Comparison of ENCODE assay signal across 20 mouse cellular contexts in the genomic region with DNA sequence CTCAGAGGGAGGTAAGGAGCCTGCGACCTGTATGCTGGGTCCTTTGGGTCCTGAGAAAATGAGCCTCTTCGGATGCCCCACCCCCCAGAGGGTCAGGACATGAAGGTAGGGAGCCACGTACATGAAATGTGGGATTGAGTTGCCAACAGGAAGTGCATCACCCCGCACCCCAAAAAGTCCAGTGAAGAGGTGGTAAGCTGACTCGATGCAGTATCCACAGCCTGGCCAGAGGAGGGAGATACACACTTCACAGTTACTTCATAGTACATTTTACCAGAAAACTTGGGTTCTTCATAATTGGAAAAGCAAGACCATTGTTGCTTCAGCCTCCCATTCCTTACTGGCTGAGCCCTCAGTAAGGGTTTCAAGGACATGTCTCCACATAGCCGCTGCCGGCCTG.
DNase-seq lines count a peak whose midpoint lies in the region; ATAC-seq and TF ChIP-seq lines count a peak whose summit lies in the region.
"Had no signal": no experiment of that assay in that cellular context is flagged by ENCODE, and none has a peak within 500 bp of the region (broad histone marks: within the 10 kb centered on the region; RNA-seq: fewer than 3 reads in every experiment).

No protein-coding gene starts in this region.

- H3K27me3 ChIP-seq in heart, embryonic 13.5 days (replicated peaks), result no peaks in the 10 kb centered on the region
- H3K27me3 ChIP-seq in kidney, postnatal 0 days (ENCODE audit: insufficient read depth, low read length), result no peaks in the 10 kb centered on the region
- no peaks in the 10 kb centered on the region for H3K27me3 ChIP-seq in midbrain, postnatal 0 days (ENCODE audit: insufficient read depth, low read length)
- H3K27me3 ChIP-seq in midbrain, embryonic 11.5 days (ENCODE audit: control insufficient read depth, insufficient read depth, low read length), result no peaks in the 10 kb centered on the region
- H3K27me3 ChIP-seq in stomach, embryonic 16.5 days (ENCODE audit: control insufficient read depth, insufficient read depth, low read length), result no peaks in the 10 kb centered on the region
- H3K27me3 ChIP-seq: forebrain, embryonic 13.5 days; limb, embryonic 15.5 days; stomach, embryonic 15.5 days had no signal

- ATAC-seq in heart, embryonic 13.5 days (ENCODE audit: extremely low read depth, insufficient number of reproducible peaks, low FRiP score, low TSS enrichment), result no peak
- no peak for ATAC-seq in kidney, postnatal 0 days (replicated peaks; ENCODE audit: low FRiP score, low read depth)
- ATAC-seq in midbrain, postnatal 0 days (ENCODE audit: low FRiP score), result no peak
- ATAC-seq in midbrain, embryonic 11.5 days (ENCODE audit: low FRiP score), result no peak
- ATAC-seq in stomach, embryonic 16.5 days (ENCODE audit: insufficient read depth, low FRiP score), result no peak
- ATAC-seq: forebrain, embryonic 13.5 days; liver, postnatal 0 days had no signal

- H3K9ac ChIP-seq in heart, embryonic 13.5 days, result peak overlapping the region; percentile 11; the same call in 1 of the 2 replicates
- no peak overlapping the region for H3K9ac ChIP-seq in kidney, postnatal 0 days (ENCODE audit: low read depth, low read length)
- H3K9ac ChIP-seq in midbrain, postnatal 0 days (replicated peaks; ENCODE audit: low read length, poor library complexity, severe bottlenecking), result no peak overlapping the region
- no peak overlapping the region for H3K9ac ChIP-seq in midbrain, embryonic 11.5 days (ENCODE audit: low read length)
- H3K9ac ChIP-seq in stomach, embryonic 16.5 days (ENCODE audit: low read length), result no peak overlapping the region
- H3K9ac ChIP-seq: forebrain, embryonic 13.5 days; limb, embryonic 15.5 days; liver, postnatal 0 days; stomach, embryonic 15.5 days had no signal

- 39% methylated on average over 7 of the region's 7 CpGs for WGBS in heart, embryonic 13.5 days
- 55% methylated on average over 7 of the region's 7 CpGs for WGBS in kidney, postnatal 0 days
- WGBS in midbrain, postnatal 0 days, result 82% methylated on average over 7 of the region's 7 CpGs
- 78% methylated on average over 7 of the region's 7 CpGs for WGBS in midbrain, embryonic 11.5 days
- WGBS in stomach, embryonic 16.5 days, result 58% methylated on average over 7 of the region's 7 CpGs

- no peak for DNase-seq in heart, adult 9 months (ENCODE audit: low spot score in 2 of 2)
- DNase-seq in kidney, postnatal 0 days (ENCODE audit: low spot score), result peak; percentile 72
- no peak for DNase-seq in kidney, adult 9 months
- no peak for DNase-seq in midbrain, postnatal 0 days (ENCODE audit: low spot score)
- no peak for DNase-seq in midbrain, embryonic 11.5 days (ENCODE audit: low spot score, missing footprints)
- DNase-seq in thymus, postnatal 4 days, result no peak
- DNase-seq: adrenal gland, postnatal 14 days; cerebellum, adult 8-10 months; kidney, adult 18-20 months; layer of hippocampus, adult 9-11 months; liver, postnatal 0 days; right cerebral cortex, adult 18-20 months; spleen, adult 18-20 months; thymus, postnatal 14 days had no signal

- peaks cover 76% of the 10 kb centered on the region for H3K36me3 ChIP-seq in heart, embryonic 13.5 days
- no peaks in the 10 kb centered on the region for H3K36me3 ChIP-seq in kidney, postnatal 0 days (ENCODE audit: insufficient read depth, low read length)
- H3K36me3 ChIP-seq in midbrain, postnatal 0 days (ENCODE audit: insufficient read depth, low read length), result peaks cover 83% of the 10 kb centered on the region
- H3K36me3 ChIP-seq in midbrain, embryonic 11.5 days (ENCODE audit: control insufficient read depth, insufficient read depth, low read length), result no peaks in the 10 kb centered on the region
- 0 out of 2 replicates have a peak, but pooled peaks cover 2% of the 10 kb centered on the region for H3K36me3 ChIP-seq in stomach, embryonic 16.5 days (ENCODE audit: control insufficient read depth, insufficient read depth, low read length)
- H3K36me3 ChIP-seq: midbrain, embryonic 10.5 days; stomach, embryonic 15.5 days had no signal

- H3K9me3 ChIP-seq in heart, embryonic 13.5 days, result no peaks in the 10 kb centered on the region
- H3K9me3 ChIP-seq in kidney, postnatal 0 days (replicated peaks; ENCODE audit: low read length), result no peaks in the 10 kb centered on the region
- H3K9me3 ChIP-seq in midbrain, postnatal 0 days (ENCODE audit: low read length), result no peaks in the 10 kb centered on the region
- no peaks in the 10 kb centered on the region for H3K9me3 ChIP-seq in midbrain, embryonic 11.5 days (ENCODE audit: control insufficient read depth, low read length)
- H3K9me3 ChIP-seq in stomach, embryonic 16.5 days (replicated peaks; ENCODE audit: control insufficient read depth, low read length), result no peaks in the 10 kb centered on the region
- H3K9me3 ChIP-seq: forebrain, embryonic 13.5 days; limb, embryonic 15.5 days; midbrain, embryonic 10.5 days; stomach, embryonic 15.5 days had no signal

- peak overlapping the region; percentile 6 for H3K4me2 ChIP-seq in heart, embryonic 13.5 days
- no peak overlapping the region; the same call in 1 of the 2 replicates for H3K4me2 ChIP-seq in kidney, postnatal 0 days (ENCODE audit: low read length)
- H3K4me2 ChIP-seq in midbrain, postnatal 0 days (ENCODE audit: low read depth, low read length, poor library complexity, severe bottlenecking), result no peak overlapping the region
- H3K4me2 ChIP-seq in midbrain, embryonic 11.5 days, result no peak overlapping the region
- no peak overlapping the region; the same call in 1 of the 2 replicates for H3K4me2 ChIP-seq in stomach, embryonic 16.5 days (ENCODE audit: low read depth, low read length)
- H3K4me2 ChIP-seq: forebrain, embryonic 13.5 days; limb, embryonic 15.5 days; stomach, embryonic 15.5 days had no signal

- H3K27ac ChIP-seq in heart, embryonic 13.5 days (replicated peaks), result peak overlapping the region; percentile 79
- H3K27ac ChIP-seq in kidney, postnatal 0 days, result peak overlapping the region; percentile 85
- no peak overlapping the region for H3K27ac ChIP-seq in midbrain, postnatal 0 days (ENCODE audit: low read depth, low read length)
- no peak overlapping the region for H3K27ac ChIP-seq in midbrain, embryonic 11.5 days (ENCODE audit: low read depth, low read length)
- 0 out of 2 replicates have a peak overlapping the region, but pooled peaks have one; percentile 35 for H3K27ac ChIP-seq in stomach, embryonic 16.5 days (ENCODE audit: low read length)
- H3K27ac ChIP-seq: forebrain, embryonic 13.5 days; limb, embryonic 15.5 days; midbrain, embryonic 10.5 days; stomach, embryonic 15.5 days had no signal

- H3K4me3 ChIP-seq in heart, embryonic 13.5 days, result no peak overlapping the region
- no peak overlapping the region for H3K4me3 ChIP-seq in kidney, postnatal 0 days (replicated peaks; ENCODE audit: low read depth, low read length)
- no peak overlapping the region for H3K4me3 ChIP-seq in midbrain, postnatal 0 days (ENCODE audit: low read depth, low read length)
- H3K4me3 ChIP-seq in midbrain, embryonic 11.5 days (ENCODE audit: low read depth, low read length), result no peak overlapping the region
- no peak overlapping the region for H3K4me3 ChIP-seq in stomach, embryonic 16.5 days (replicated peaks; ENCODE audit: low read length)
- H3K4me3 ChIP-seq: forebrain, embryonic 13.5 days; limb, embryonic 15.5 days; midbrain, embryonic 10.5 days; stomach, embryonic 15.5 days had no signal

- peak; percentile 42; the same call in 1 of the 2 replicates for TF ChIP-seq CTCF in kidney, postnatal 0 days (IDR thresholded peaks at IDR 0.05; ENCODE audit: low read depth)
- 0 out of 2 replicates have a peak, but pooled peaks have one; percentile 3 for TF ChIP-seq CTCF in midbrain, postnatal 0 days (IDR thresholded peaks at IDR 0.05)

- H3K4me1 ChIP-seq in heart, embryonic 13.5 days, result peaks cover 32% of the 10 kb centered on the region
- H3K4me1 ChIP-seq in kidney, postnatal 0 days (replicated peaks; ENCODE audit: insufficient read depth, low read length), result peaks cover 12% of the 10 kb centered on the region; the same call in 1 of the 2 replicates
- H3K4me1 ChIP-seq in midbrain, postnatal 0 days (ENCODE audit: insufficient read depth, low read length), result no peaks in the 10 kb centered on the region
- H3K4me1 ChIP-seq in midbrain, embryonic 11.5 days (ENCODE audit: control insufficient read depth, insufficient read depth, low read length), result no peaks in the 10 kb centered on the region
- H3K4me1 ChIP-seq in stomach, embryonic 16.5 days (ENCODE audit: control insufficient read depth, insufficient read depth, low read length), result peaks cover 8% of the 10 kb centered on the region
- H3K4me1 ChIP-seq: forebrain, embryonic 13.5 days; midbrain, embryonic 10.5 days had no signal

Comparison
In these comparisons a context has a peak if more than half of its experiments do, and no peak if none do; other contexts are left out.
1. H3K27ac ChIP-seq: peak in heart, embryonic 13.5 days (single experiment), kidney, postnatal 0 days (single experiment) and stomach, embryonic 16.5 days (single experiment); none in midbrain, postnatal 0 days (single experiment) and midbrain, embryonic 11.5 days (single experiment).